Mouse (Mus musculus) megakaryocyte, embryonic 14.5 days (primary cell): ENCODE results near the gene Rasl12.

Experiments used
- FLI1 ChIP-seq: IDR thresholded peaks from 2 replicates; pipeline ENCODE4 v1.6.1; 2012; ENCODE audit warnings: low read length, inconsistent platforms, mixed read lengths
- GATA1 ChIP-seq: IDR thresholded peaks from 3 replicates; pipeline ENCODE4 v1.6.1; 2012; ENCODE audit warnings: mixed read lengths, low read length, inconsistent platforms, borderline replicate concordance

- no peak for TF ChIP-seq GATA1
- TF ChIP-seq FLI1, result no peak
Measured at GRCm38 (mm10) chr9:65372449-65372848, 25.9 kb upstream of the Rasl12 start.
